Mouse (Mus musculus): ENCODE measurements around the gene Fancd2.

DNA sequence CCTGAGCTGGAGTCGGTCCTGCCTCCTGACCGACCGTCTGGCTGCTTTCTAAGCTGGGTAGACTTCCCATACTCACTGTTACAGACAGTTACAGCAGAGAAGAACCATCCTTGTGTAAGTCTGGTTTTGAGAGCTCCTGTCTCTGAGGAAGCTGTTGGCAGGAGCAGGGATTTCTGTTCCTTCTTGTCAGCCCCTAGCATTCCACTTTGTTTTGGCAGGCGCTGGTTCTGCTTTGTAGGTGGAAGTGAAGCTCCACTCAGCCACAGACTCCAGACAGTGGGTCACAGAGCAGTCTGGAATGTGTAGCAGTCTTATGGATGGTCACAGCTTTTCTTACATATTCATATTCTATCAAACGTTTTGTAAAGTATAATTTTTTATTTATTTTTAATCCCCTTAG, 98.8 kb downstream of the Fancd2 start:
- TF ChIP-seq CTCF (IDR thresholded peaks at IDR 0.05 in 2 of 3, conservative IDR thresholded peaks at IDR 0.05 in 1 of 3; ENCODE audit: control insufficient read depth in 1 of 3, insufficient read depth in 1 of 3, low read depth in 2 of 3, low read length in 3 of 3, poor library complexity in 1 of 3, severe bottlenecking in 1 of 3) (no peak), EP300 (IDR thresholded peaks at IDR 0.05; ENCODE audit: low read depth in 1 of 2, low read length in 2 of 2) (no peak), POLR2A (IDR thresholded peaks at IDR 0.05; ENCODE audit: control insufficient read depth in 1 of 2, insufficient read depth in 1 of 2, low read depth in 1 of 2, low read length in 2 of 2, poor library complexity in 1 of 2) (no peak), ELF1 (IDR thresholded peaks at IDR 0.05; ENCODE audit: low read depth, low read length) (no peak), ZNF384 (IDR thresholded peaks at IDR 0.05; ENCODE audit: low read depth, low read length) (no peak), MAX (IDR thresholded peaks at IDR 0.05; ENCODE audit: low read length) (no peak), RAD21 (IDR thresholded peaks at IDR 0.05; ENCODE audit: low read depth, low read length) (no peak), MYC (IDR thresholded peaks at IDR 0.05; ENCODE audit: low read depth, low read length) (no peak), CHD2 (IDR thresholded peaks at IDR 0.05; ENCODE audit: low read length) (no peak), SIN3A (IDR thresholded peaks at IDR 0.05; ENCODE audit: low read length) (no peak), BHLHE40 (IDR thresholded peaks at IDR 0.05; ENCODE audit: borderline replicate concordance, low read depth, low read length) (no peak), POLR2AphosphoS5 (IDR thresholded peaks at IDR 0.05; ENCODE audit: borderline replicate concordance, low read depth, low read length) (no peak), ETS1 (IDR thresholded peaks at IDR 0.05; ENCODE audit: low read depth, low read length) (no peak), NRF1 (IDR thresholded peaks at IDR 0.05; ENCODE audit: insufficient read depth, low read depth, low read length, poor library complexity, severe bottlenecking) (no peak)
